Mouse (Mus musculus): ENCODE data around the gene Myocd. TPM values are rescaled to one million over a fixed set of nuclear protein-coding genes. Genes with fewer than 3 reads are reported as not detected.

The Myocd gene
- polyA plus RNA-seq, 1 experiment, result 2.0 TPM

GRCm38 (mm10) chr11:65250366-65250765 is 19.4 kb downstream of the Myocd start:
- H3K27me3 ChIP-seq (ENCODE audit: control insufficient read depth, insufficient read depth, low read length), result no peaks in the 10 kb centered on the region
- H3K4me3 ChIP-seq (ENCODE audit: control insufficient read depth, insufficient read depth, low read length), result no peak overlapping the region
- no peak for DNase-seq
- WGBS, result 93% methylated on average over 4 of the region's 4 CpGs
- H3K27ac ChIP-seq (ENCODE audit: control insufficient read depth, insufficient read depth, low read length), result no peak overlapping the region
- no peaks in the 10 kb centered on the region for H3K36me3 ChIP-seq (ENCODE audit: control insufficient read depth, insufficient read depth, low read length)
- no peak for TF ChIP-seq CTCF (IDR thresholded peaks at IDR 0.05; ENCODE audit: borderline replicate concordance, control insufficient read depth, extremely low read depth, insufficient read depth, low read length, poor library complexity)
- TF ChIP-seq POLR2A (IDR thresholded peaks at IDR 0.05; ENCODE audit: control insufficient read depth, extremely low read depth, insufficient read depth, low read length, poor library complexity), result no peak
- no peaks in the 10 kb centered on the region for H3K4me1 ChIP-seq (replicated peaks; ENCODE audit: control insufficient read depth, insufficient read depth, low read length)

GRCm38 (mm10) chr11:65246301-65247054 is 23.3 kb downstream of the Myocd start:
- 85% methylated on average over 8 of the region's 8 CpGs for WGBS
- DNase-seq, result no peak
- H3K27me3 ChIP-seq (ENCODE audit: control insufficient read depth, insufficient read depth, low read length), result no peaks in the 10 kb centered on the region
- no peak overlapping the region for H3K4me3 ChIP-seq (ENCODE audit: control insufficient read depth, insufficient read depth, low read length)
- TF ChIP-seq CTCF (IDR thresholded peaks at IDR 0.05; ENCODE audit: borderline replicate concordance, control insufficient read depth, extremely low read depth, insufficient read depth, low read length, poor library complexity) (no peak), POLR2A (IDR thresholded peaks at IDR 0.05; ENCODE audit: control insufficient read depth, extremely low read depth, insufficient read depth, low read length, poor library complexity) (no peak)
- no peak overlapping the region for H3K27ac ChIP-seq (ENCODE audit: control insufficient read depth, insufficient read depth, low read length)
- H3K4me1 ChIP-seq (replicated peaks; ENCODE audit: control insufficient read depth, insufficient read depth, low read length), result no peaks in the 10 kb centered on the region
- H3K36me3 ChIP-seq (ENCODE audit: control insufficient read depth, insufficient read depth, low read length), result no peaks in the 10 kb centered on the region

GRCm38 (mm10) chr11:65243593-65243992 is 26.2 kb downstream of the Myocd start:
- no peak for DNase-seq
- Histone ChIP-seq H3K27me3 (ENCODE audit: control insufficient read depth, insufficient read depth, low read length) (no peaks in the 10 kb centered on the region), H3K4me1 (replicated peaks; ENCODE audit: control insufficient read depth, insufficient read depth, low read length) (no peaks in the 10 kb centered on the region), H3K36me3 (ENCODE audit: control insufficient read depth, insufficient read depth, low read length) (no peaks in the 10 kb centered on the region), H3K27ac (ENCODE audit: control insufficient read depth, insufficient read depth, low read length) (no peak overlapping the region), H3K4me3 (ENCODE audit: control insufficient read depth, insufficient read depth, low read length) (no peak overlapping the region)
- WGBS, result 89% methylated on average over 3 of the region's 3 CpGs
- TF ChIP-seq CTCF (IDR thresholded peaks at IDR 0.05; ENCODE audit: borderline replicate concordance, control insufficient read depth, extremely low read depth, insufficient read depth, low read length, poor library complexity), result no peak
- TF ChIP-seq POLR2A (IDR thresholded peaks at IDR 0.05; ENCODE audit: control insufficient read depth, extremely low read depth, insufficient read depth, low read length, poor library complexity), result no peak

GRCm38 (mm10) chr11:65240521-65240920 is 29.3 kb downstream of the Myocd start:
- no peak overlapping the region for H3K27ac ChIP-seq (ENCODE audit: control insufficient read depth, insufficient read depth, low read length)
- WGBS, result 93% methylated on average over 7 of the region's 7 CpGs

DNA sequence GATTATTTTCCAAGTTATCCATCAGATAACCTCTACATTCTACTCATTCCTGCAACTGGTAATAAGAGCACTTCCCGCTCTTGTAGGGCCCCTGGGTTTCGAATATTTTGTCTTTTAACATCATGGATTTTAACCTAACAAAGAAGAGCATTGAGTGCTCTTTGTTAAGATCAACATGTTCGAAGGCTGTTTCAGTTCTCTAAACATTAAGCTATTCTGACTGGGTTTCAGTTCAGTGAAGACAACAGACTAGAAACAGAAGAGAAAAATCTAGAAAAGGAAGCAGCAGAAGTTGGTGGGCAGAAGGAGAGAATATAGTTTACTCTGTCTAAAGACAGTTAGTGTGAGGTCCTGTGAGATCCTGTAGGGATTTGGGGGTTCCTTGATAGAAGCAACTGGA is 31.9 kb downstream of the Myocd start:
- TF ChIP-seq POLR2A (IDR thresholded peaks at IDR 0.05; ENCODE audit: control insufficient read depth, extremely low read depth, insufficient read depth, low read length, poor library complexity) (no peak), CTCF (IDR thresholded peaks at IDR 0.05; ENCODE audit: borderline replicate concordance, control insufficient read depth, extremely low read depth, insufficient read depth, low read length, poor library complexity) (no peak)
- 84% methylated on average over 3 of the region's 3 CpGs for WGBS
- DNase-seq, result no peak
- H3K27ac ChIP-seq (ENCODE audit: control insufficient read depth, insufficient read depth, low read length), result no peak overlapping the region
- H3K27me3 ChIP-seq (ENCODE audit: control insufficient read depth, insufficient read depth, low read length), result no peaks in the 10 kb centered on the region
- no peak overlapping the region for H3K4me3 ChIP-seq (ENCODE audit: control insufficient read depth, insufficient read depth, low read length)
- no peaks in the 10 kb centered on the region for H3K4me1 ChIP-seq (replicated peaks; ENCODE audit: control insufficient read depth, insufficient read depth, low read length)
- H3K36me3 ChIP-seq (ENCODE audit: control insufficient read depth, insufficient read depth, low read length), result no peaks in the 10 kb centered on the region

More at GRCm38 (mm10) chr11:65240521-65240920, 29.3 kb downstream of the Myocd start:
- no peaks in the 10 kb centered on the region for H3K27me3 ChIP-seq (ENCODE audit: control insufficient read depth, insufficient read depth, low read length)
- H3K4me1 ChIP-seq (replicated peaks; ENCODE audit: control insufficient read depth, insufficient read depth, low read length), result no peaks in the 10 kb centered on the region
- TF ChIP-seq POLR2A (IDR thresholded peaks at IDR 0.05; ENCODE audit: control insufficient read depth, extremely low read depth, insufficient read depth, low read length, poor library complexity) (no peak), CTCF (IDR thresholded peaks at IDR 0.05; ENCODE audit: borderline replicate concordance, control insufficient read depth, extremely low read depth, insufficient read depth, low read length, poor library complexity) (no peak)
- H3K36me3 ChIP-seq (ENCODE audit: control insufficient read depth, insufficient read depth, low read length), result no peaks in the 10 kb centered on the region
- H3K4me3 ChIP-seq (ENCODE audit: control insufficient read depth, insufficient read depth, low read length), result no peak overlapping the region
- DNase-seq, result no peak

GRCm38 (mm10) chr11:65236907-65237306 is 32.9 kb downstream of the Myocd start:
- Histone ChIP-seq H3K4me3 (ENCODE audit: control insufficient read depth, insufficient read depth, low read length) (no peak overlapping the region), H3K27me3 (ENCODE audit: control insufficient read depth, insufficient read depth, low read length) (no peaks in the 10 kb centered on the region), H3K4me1 (replicated peaks; ENCODE audit: control insufficient read depth, insufficient read depth, low read length) (no peaks in the 10 kb centered on the region), H3K27ac (ENCODE audit: control insufficient read depth, insufficient read depth, low read length) (no peak overlapping the region), H3K36me3 (ENCODE audit: control insufficient read depth, insufficient read depth, low read length) (no peaks in the 10 kb centered on the region)
- WGBS, result 96% methylated on average over 2 of the region's 2 CpGs
- no peak for TF ChIP-seq CTCF (IDR thresholded peaks at IDR 0.05; ENCODE audit: borderline replicate concordance, control insufficient read depth, extremely low read depth, insufficient read depth, low read length, poor library complexity)
- TF ChIP-seq POLR2A (IDR thresholded peaks at IDR 0.05; ENCODE audit: control insufficient read depth, extremely low read depth, insufficient read depth, low read length, poor library complexity), result no peak
- DNase-seq, result no peak
